Mouse (Mus musculus): Measurements from ENCODE around the gene Lrba. TPM values are rescaled to one million over a fixed set of nuclear protein-coding genes. Genes with fewer than 3 reads are reported as not detected.
A peak's percentile ranks its signal among the peaks of the same experiment; 100 is the strongest.

Lrba gene
- polyA plus RNA-seq, 1 experiment from 2014 or later: 8.8 TPM

DNA sequence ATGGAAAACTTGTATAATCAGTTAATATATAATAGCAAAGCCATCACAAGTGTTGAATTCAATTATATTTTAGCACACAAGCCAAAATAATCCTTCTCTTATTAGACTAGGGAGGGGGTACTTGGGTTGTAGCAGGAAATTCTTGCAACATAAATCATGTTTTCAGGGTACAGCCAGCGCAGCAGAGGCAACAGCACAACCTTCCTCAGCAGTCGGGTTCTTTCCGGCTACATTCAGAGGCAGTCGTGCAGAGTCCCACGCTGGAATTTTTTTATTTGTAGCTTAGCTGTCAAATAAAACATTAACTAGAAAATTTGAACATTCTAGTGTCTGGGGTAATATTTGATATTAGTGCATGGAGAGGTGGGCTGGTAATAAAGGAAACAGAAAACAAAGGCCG, 529.7 kb downstream of the Lrba start:
- WGBS: 73% methylated on average over 6 of the region's 6 CpGs

DNA sequence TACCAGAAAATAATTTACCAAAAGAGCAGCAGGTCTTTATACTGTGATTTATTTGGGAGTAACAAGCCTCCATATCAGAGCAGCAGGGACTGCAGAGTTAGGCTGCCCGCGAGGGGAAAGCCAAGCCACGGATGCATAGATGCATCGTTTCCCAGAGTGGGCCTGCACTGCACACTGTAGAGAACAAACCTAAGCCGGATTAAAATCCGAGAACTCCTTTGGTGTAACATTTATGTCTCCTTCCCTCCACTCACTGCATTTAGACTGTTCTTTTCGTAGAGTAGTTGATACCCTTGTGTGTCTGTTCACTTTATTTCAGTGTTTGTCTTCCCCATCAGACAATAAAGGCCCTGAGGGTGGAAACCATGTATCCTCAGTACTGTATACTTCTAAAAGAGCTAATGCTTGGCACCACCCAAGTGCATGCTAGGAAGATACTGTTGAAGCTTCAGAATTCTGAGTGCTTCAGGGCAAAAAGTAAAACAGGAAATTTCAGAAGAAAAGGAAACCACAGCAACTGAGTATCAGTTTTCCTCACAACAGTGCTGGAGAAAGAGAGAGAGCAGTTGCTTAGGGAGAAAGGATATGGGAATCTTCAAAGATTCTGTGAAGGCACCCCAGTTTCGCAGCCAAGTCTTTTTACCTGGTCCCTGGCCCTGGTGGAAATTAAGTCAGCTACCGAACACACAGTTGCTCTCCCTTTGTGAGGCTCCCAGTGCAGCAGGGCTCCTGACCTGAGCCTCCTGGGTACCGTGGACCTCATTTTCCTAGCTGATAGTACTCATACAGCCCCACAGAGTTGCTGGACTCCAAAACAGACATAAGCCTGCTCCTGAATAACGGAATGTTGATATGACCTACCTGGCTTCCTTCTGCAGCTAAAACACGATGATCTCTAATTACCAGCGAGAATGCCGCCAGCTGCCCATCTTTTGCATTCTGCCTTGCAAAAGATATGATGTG, 530.4 kb downstream of the Lrba start:
- H3K4me1 ChIP-seq: peaks cover 7% of the 10 kb centered on the region; the same call in 1 of the 2 replicates
- no peaks in the 10 kb centered on the region for H3K36me3 ChIP-seq
- H3K27ac ChIP-seq (replicated peaks): peak overlapping the region; percentile 63
- H3K4me2 ChIP-seq (replicated peaks): peak overlapping the region; percentile 26
- H3K9me3 ChIP-seq: no peaks in the 10 kb centered on the region
- no peak for ATAC-seq (ENCODE audit: low FRiP score, low read depth)
- WGBS: 59% methylated on average over 14 of the region's 14 CpGs
- 0 out of 2 replicates have a peak overlapping the region, but pooled peaks have one; percentile 2 for H3K4me3 ChIP-seq
- no peak overlapping the region for H3K9ac ChIP-seq (replicated peaks)
- H3K27me3 ChIP-seq: 0 out of 2 replicates have a peak, but pooled peaks cover 3% of the 10 kb centered on the region

More for the DNA sequence above, 529.7 kb downstream of the Lrba start:
- Histone ChIP-seq H3K4me3 (no peak overlapping the region), H3K4me1 (peaks cover 9% of the 10 kb centered on the region; the same call in 1 of the 2 replicates), H3K4me2 (replicated peaks) (peak overlapping the region; percentile 26; the same call in 1 of the 2 replicates), H3K27ac (replicated peaks) (no peak overlapping the region; the same call in 1 of the 2 replicates), H3K9ac (replicated peaks) (no peak overlapping the region), H3K27me3 (0 out of 2 replicates have a peak, but pooled peaks cover 3% of the 10 kb centered on the region), H3K9me3 (no peaks in the 10 kb centered on the region), H3K36me3 (no peaks in the 10 kb centered on the region)
- no peak for ATAC-seq (ENCODE audit: low FRiP score, low read depth)

DNA sequence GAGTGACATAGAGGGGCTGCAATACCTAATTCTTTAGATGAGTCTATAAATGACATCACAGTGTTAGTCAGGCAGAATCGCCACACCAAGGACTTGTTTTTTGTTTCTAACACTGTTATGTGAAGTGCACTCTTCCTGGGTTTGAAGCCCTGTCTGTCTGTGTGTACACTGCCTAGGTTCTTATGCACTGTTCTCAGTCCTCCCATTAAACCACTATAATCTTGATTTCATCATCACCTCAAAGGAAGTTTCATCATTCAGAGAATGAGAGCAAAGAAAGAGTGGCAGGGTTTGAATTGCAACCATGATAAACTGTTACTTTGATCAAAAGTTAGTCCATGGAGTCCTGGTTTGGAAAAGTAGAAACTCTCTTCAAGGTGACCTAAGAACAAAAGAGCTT, 532.1 kb downstream of the Lrba start:
- no peaks in the 10 kb centered on the region for H3K9me3 ChIP-seq
- H3K4me3 ChIP-seq: no peak overlapping the region
- no peaks in the 10 kb centered on the region for H3K27me3 ChIP-seq
- no peak overlapping the region for H3K4me2 ChIP-seq (replicated peaks)
- no peaks in the 10 kb centered on the region for H3K36me3 ChIP-seq
- no peak overlapping the region for H3K27ac ChIP-seq (replicated peaks)
- no peak overlapping the region for H3K9ac ChIP-seq (replicated peaks)
- 79% methylated on average over 1 of the region's 1 CpGs for WGBS
- no peak for ATAC-seq (ENCODE audit: low FRiP score, low read depth)
- H3K4me1 ChIP-seq: 0 out of 2 replicates have a peak, but pooled peaks cover 2% of the 10 kb centered on the region

DNA sequence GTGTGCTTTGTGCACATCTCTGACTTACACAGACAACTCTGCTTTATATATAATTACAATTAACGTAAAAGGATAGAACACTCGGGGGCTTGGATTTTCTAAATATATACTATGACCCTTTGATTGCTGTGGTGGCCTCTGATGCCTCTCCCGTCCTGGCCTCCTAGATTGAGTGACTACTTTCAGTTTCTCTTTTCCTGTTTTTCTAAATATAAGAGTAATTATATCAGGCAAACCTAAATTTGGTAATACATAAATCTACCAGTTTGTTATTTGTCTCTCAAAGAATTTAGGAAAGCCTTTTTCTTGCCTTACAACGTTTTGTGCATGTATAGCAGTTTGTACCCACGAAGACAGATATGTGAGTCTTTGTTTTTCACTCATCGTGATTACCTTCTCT, 534.2 kb downstream of the Lrba start:
- no peak for ATAC-seq (ENCODE audit: low FRiP score, low read depth)
- no peaks in the 10 kb centered on the region for H3K27me3 ChIP-seq
- WGBS: 61% methylated on average over 6 of the region's 6 CpGs
- no peak overlapping the region; the same call in 1 of the 2 replicates for H3K27ac ChIP-seq (replicated peaks)
- no peaks in the 10 kb centered on the region for H3K36me3 ChIP-seq
- H3K9me3 ChIP-seq: no peaks in the 10 kb centered on the region
- H3K9ac ChIP-seq (replicated peaks): no peak overlapping the region; the same call in 1 of the 2 replicates
- H3K4me3 ChIP-seq: peak overlapping the region; percentile 17
- peak overlapping the region; percentile 41 for H3K4me2 ChIP-seq (replicated peaks)
- 0 out of 2 replicates have a peak, but pooled peaks cover 2% of the 10 kb centered on the region for H3K4me1 ChIP-seq

DNA sequence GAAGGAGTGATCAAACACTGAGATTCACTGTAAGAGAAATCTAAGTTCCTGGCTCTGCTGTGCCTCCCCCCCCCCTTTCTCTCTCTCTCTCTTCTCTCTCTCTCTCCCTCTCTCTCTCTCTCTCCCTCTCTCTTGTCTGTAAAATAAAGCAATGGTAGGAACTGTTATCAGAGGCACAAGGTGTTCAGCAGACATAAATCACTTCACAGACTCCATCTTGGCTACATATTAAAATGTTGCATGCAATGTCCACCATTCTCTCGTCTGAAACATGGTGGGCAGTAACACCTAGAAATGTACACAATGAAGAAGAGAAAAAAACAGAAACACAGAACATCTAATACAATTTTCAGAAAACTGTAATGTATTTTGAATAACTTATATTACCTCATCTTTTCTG, 534.9 kb downstream of the Lrba start:
- Histone ChIP-seq H3K4me2 (replicated peaks) (peak overlapping the region; percentile 41), H3K4me3 (peak overlapping the region; percentile 26), H3K9ac (replicated peaks) (peak overlapping the region; percentile 47), H3K36me3 (no peaks in the 10 kb centered on the region), H3K4me1 (0 out of 2 replicates have a peak, but pooled peaks cover 2% of the 10 kb centered on the region), H3K27me3 (no peaks in the 10 kb centered on the region), H3K27ac (replicated peaks) (peak overlapping the region; percentile 60), H3K9me3 (no peaks in the 10 kb centered on the region)
- ATAC-seq (ENCODE audit: low FRiP score, low read depth): no peak
- WGBS: 73% methylated on average over 1 of the region's 1 CpGs

DNA sequence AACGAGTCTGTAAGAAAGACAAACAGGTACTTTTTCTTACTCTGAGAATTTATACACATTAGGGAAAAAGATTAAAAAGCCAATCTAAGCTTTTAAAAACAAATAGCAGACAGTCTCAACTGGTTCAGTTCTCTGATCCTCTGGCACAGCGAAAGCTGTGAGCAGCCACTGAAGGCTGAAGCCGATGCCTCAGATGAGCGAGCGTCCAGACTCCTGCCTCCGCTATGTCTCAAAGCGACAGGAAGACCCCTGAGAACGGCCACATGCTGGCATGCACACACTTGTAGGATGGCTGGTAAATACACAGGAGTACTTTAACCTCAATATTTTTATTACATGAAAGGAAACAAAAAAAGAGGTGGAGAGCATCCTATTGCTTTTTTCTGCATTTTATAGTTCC, 535.4 kb downstream of the Lrba start:
- Histone ChIP-seq H3K4me1 (0 out of 2 replicates have a peak, but pooled peaks cover 2% of the 10 kb centered on the region), H3K27ac (replicated peaks) (0 out of 2 replicates have a peak overlapping the region, but pooled peaks have one; percentile 20), H3K9ac (replicated peaks) (no peak overlapping the region), H3K4me3 (peak overlapping the region; percentile 6; the same call in 1 of the 2 replicates), H3K4me2 (replicated peaks) (peak overlapping the region; percentile 41), H3K9me3 (no peaks in the 10 kb centered on the region), H3K27me3 (no peaks in the 10 kb centered on the region), H3K36me3 (no peaks in the 10 kb centered on the region)
- WGBS: 36% methylated on average over 8 of the region's 8 CpGs
- no peak for ATAC-seq (ENCODE audit: low FRiP score, low read depth)

DNA sequence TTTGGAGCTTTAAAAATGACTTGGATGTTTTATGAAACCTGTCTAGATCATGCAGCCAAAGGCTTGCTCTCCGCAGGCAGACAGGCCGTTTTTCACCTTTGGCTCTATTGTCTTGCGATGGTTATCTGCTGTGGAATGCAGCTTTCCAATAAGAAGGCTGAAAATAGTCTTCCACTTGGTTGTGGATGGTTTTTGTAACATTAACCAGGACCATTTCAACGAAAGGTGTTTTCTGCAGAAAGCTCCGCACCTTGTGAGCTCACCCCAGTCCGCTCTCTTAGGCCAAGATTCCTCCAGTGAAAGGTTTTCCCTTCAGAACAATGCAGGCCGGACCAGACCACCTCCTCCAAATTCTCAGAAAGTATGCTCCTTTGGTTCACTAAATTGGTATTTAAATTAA, 536.0 kb downstream of the Lrba start:
- Histone ChIP-seq H3K9ac (replicated peaks) (no peak overlapping the region), H3K9me3 (no peaks in the 10 kb centered on the region), H3K4me1 (0 out of 2 replicates have a peak, but pooled peaks cover 2% of the 10 kb centered on the region), H3K4me2 (replicated peaks) (peak overlapping the region; percentile 41), H3K27ac (replicated peaks) (no peak overlapping the region), H3K36me3 (no peaks in the 10 kb centered on the region), H3K27me3 (no peaks in the 10 kb centered on the region), H3K4me3 (no peak overlapping the region)
- WGBS: 37% methylated on average over 7 of the region's 7 CpGs
- ATAC-seq (ENCODE audit: low FRiP score, low read depth): no peak

DNA sequence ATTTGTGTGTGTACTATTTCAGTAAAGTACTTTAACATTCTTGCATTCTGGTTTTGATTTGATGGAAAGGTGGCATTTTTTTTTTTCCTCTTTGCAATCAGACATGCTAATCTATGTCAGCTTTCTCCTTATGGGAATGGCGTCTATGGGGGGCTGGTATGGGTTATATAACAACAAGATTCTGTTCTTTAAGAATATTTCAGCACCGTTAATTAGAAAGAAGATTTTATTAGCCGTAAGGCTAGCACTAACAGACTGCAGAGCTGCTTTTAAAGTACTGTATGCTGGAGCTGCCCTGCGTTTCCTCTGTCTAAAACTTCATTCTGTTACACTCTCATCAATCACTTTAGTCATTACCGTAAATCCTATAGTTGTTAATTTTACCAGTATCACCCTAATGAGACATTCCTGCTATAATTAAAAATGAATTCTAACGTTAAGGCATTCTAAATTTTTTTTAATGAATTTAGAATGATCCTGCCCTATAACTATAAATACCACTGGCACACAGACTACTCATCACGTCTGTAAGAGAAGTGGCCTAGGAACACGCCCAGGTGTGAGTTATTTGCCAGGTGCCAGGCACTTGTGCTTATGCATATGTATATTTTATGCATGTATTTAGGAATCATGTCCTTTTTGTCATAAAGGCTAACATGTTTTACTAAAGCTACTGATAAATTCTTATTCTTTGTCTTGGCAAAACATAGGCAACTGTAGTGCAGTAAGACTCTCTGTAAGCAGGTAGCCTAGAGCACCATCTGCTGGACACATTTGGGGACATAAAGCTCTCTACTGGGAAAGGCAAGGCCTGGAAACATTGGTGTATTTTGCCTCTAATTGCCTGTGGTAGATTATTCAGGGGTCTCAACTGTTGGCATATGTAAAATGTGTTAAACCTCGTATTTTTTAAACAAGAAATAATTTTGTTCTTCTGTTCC, 536.9 kb downstream of the Lrba start:
- no peak overlapping the region for H3K27ac ChIP-seq (replicated peaks)
- H3K4me1 ChIP-seq: 0 out of 2 replicates have a peak, but pooled peaks cover 2% of the 10 kb centered on the region
- H3K27me3 ChIP-seq: no peaks in the 10 kb centered on the region
- H3K36me3 ChIP-seq: no peaks in the 10 kb centered on the region
- no peaks in the 10 kb centered on the region for H3K9me3 ChIP-seq
- peak; percentile 81 for ATAC-seq (ENCODE audit: low FRiP score, low read depth)
- WGBS: 55% methylated on average over 9 of the region's 9 CpGs
- H3K4me3 ChIP-seq: no peak overlapping the region
- peak overlapping the region; percentile 41; the same call in 1 of the 2 replicates for H3K4me2 ChIP-seq (replicated peaks)
- no peak overlapping the region for H3K9ac ChIP-seq (replicated peaks)

DNA sequence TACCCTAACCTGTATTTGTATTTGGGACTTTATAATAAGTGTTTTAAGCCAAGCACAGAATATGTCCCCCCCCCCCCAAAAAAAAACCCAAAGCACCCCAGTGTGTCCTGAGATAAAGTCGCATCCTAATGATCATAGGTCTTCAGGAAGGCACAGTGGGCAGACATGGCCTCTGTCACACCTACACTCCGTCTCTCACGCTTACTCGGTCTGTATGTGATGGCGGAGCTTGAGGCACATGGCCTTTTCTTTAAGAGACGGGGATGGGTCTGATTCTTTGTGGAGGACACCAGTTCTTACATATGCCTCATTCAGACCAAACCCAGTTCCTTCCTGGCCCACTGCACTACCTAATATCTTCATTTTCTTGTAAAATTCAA, 537.5 kb downstream of the Lrba start:
- WGBS: 75% methylated on average over 6 of the region's 6 CpGs
- H3K27ac ChIP-seq (replicated peaks): no peak overlapping the region

DNA sequence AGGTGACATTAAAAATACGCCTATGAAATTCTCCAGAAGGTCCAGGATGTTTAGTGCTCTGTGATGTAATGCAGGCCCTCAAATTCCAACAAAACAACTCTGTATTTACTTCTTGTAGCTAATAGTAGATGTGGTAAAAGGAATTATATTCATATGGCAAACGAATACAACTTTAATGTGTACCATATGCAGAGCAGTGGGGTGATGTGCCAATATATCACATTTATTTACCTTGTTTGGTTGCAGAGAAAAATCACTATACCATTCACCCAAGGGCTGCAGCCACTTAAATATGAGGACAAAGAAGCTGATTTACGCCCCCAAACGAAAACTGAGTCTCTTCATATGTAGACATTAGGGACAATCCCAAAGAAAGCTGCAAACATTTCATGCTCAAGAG, 538.0 kb downstream of the Lrba start:
- WGBS: 80% methylated on average over 4 of the region's 4 CpGs
- Histone ChIP-seq H3K27me3 (no peaks in the 10 kb centered on the region), H3K4me2 (replicated peaks) (no peak overlapping the region), H3K9ac (replicated peaks) (no peak overlapping the region), H3K4me3 (no peak overlapping the region), H3K27ac (replicated peaks) (no peak overlapping the region), H3K36me3 (no peaks in the 10 kb centered on the region), H3K9me3 (no peaks in the 10 kb centered on the region), H3K4me1 (0 out of 2 replicates have a peak, but pooled peaks cover 2% of the 10 kb centered on the region)
- ATAC-seq (ENCODE audit: low FRiP score, low read depth): no peak

More for the DNA sequence above, 537.5 kb downstream of the Lrba start:
- H3K9me3 ChIP-seq: no peaks in the 10 kb centered on the region
- H3K4me3 ChIP-seq: no peak overlapping the region
- H3K27me3 ChIP-seq: no peaks in the 10 kb centered on the region
- ATAC-seq (ENCODE audit: low FRiP score, low read depth): peak; percentile 68
- H3K4me1 ChIP-seq: 0 out of 2 replicates have a peak, but pooled peaks cover 2% of the 10 kb centered on the region
- no peaks in the 10 kb centered on the region for H3K36me3 ChIP-seq
- H3K4me2 ChIP-seq (replicated peaks): no peak overlapping the region
- H3K9ac ChIP-seq (replicated peaks): no peak overlapping the region

DNA sequence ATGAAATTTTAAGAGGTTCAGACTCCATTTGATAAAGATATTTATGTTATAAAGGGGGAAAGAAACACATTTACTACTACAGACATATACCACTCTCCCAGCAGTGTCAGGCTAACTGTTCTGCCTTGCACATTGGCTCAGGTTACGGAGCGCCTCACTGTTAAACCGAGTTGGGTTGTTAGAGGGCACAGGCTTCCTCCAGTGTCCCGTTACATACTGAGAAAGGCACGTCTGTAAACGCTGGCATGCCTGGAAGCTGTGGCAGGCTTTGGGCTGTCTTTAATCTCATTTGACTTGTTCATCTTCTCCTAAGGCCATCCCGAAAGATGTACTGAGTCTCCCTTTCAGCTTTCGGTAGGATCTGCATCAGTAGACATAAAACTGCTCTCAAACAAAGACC, 544.1 kb downstream of the Lrba start:
- 8% methylated on average over 8 of the region's 8 CpGs for WGBS
- Histone ChIP-seq H3K9ac (replicated peaks) (no peak overlapping the region), H3K4me1 (peaks cover 11% of the 10 kb centered on the region; the same call in 1 of the 2 replicates), H3K36me3 (no peaks in the 10 kb centered on the region), H3K27ac (replicated peaks) (0 out of 2 replicates have a peak overlapping the region, but pooled peaks have one; percentile 35), H3K9me3 (no peaks in the 10 kb centered on the region), H3K4me3 (no peak overlapping the region), H3K27me3 (no peaks in the 10 kb centered on the region), H3K4me2 (replicated peaks) (0 out of 2 replicates have a peak overlapping the region, but pooled peaks have one; percentile 23)
- ATAC-seq (ENCODE audit: low FRiP score, low read depth): peak; percentile 62

Data from midbrain, embryonic 12.5 days (tissue).